Mouse (Mus musculus) thymus, postnatal 25 days (tissue): ENCODE measurements around the gene Helz.

Source experiments
- DNase-seq: peaks from one replicate; pipeline ENCODE4 v3.0.0; 2022

Gene Helz

DNA sequence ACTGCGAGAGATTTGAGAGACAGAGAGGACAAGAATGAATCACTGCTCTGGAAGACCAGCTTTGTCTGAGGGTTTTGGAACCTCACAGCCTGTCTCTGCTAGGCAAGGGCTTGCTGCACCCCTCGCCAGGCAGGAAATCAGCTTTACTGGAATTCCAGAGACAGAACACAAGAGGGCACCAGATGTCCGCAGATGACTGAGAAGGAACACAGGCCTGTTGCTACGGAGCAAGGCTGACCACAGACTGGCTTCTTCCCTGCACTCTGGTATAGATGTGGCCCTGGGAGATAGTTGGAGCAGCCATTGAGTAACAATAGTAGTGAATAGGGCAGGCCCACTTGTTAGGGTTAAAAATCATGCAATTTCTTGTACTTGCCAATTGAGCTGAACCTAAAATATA is 81.8 kb downstream of the Helz start:
- peak; percentile 64 for DNase-seq

DNA sequence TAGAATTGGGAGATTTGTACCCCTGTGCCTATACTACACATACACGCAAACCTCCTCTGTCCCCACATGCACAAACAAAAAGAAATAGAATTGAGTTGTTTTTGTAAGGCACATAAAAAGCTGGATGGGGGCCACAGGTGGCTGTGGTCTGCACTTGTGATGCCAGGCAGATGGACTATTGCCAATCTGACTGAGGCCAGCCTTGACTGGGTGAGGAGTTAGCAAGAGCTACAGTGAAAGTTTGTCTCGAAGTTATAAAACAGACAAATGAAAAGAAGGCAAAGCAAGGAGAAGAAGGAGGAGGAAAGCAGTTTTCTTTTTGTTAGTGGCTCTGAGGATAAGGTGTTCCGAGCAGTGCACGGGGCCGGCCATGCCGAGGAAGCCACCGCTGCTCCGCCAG is 82.2 kb downstream of the Helz start:
- no peak for DNase-seq

DNA sequence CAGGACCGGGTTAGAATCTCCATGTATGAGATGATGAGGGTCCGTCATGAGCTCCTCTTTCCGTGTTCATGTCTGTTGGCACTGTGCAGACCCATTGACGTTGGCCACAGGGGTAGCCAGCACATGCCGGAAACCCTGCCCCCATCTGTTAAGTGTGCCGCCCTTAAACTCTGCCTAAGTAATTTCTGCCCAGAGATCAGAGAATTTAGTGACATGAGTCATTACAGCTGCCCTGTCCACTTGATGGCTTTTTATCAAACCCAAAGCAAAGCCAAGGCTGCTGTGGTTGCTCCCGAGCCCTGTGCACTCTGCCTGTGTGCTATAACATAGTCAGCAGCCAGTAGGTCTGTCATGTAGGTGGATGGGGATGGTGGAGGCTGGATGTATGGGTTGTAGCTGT is 83.4 kb downstream of the Helz start:
- no peak for DNase-seq

DNA sequence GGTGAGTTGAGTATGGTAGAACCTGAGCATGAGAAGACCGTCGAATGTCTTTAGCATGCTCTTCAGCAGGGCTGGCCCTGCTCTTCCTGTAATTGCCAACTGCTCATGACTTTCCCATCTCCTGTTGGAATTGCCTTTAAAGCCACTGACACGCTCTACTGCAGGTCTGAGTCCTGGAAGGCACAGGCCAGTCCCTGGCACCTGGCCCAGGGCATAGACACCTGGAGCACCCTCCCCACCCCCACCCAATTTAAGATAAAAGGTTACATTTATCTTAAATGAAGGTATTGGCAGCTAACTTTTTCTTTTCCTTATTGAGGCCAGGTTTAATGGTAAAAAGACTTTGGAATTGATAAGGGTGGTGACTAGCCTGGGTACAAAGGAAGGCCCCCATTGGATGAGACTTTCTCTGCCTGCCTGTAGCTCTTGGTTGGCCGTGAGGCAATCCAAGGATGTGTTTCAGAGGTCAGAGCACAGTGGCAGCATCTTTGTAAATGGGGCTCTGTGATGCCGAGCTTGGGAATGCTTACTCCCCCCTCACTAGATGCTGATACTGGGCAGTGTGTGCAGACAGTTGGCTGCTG is 85.9 kb downstream of the Helz start:
- no peak for DNase-seq

DNA sequence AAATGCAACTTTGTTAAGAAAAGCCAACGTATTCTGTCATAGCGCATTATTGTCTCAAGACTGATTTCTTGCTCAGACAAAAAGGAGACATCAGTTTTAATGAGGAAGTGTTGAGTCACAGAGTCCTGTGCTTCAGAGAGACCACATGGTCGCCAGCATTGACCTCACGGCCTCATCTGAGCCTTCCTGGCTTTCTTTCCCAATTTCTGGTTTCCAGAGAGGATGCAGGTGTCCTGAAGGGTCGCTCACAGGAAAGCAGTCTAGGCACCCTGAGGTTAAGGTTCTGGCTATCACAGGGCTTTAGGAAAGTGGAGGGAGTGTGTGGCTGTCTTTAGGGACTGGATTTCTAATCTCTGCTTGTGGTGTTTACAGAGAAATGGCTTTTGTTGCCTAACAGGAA is 90.4 kb downstream of the Helz start:
- no peak for DNase-seq

DNA sequence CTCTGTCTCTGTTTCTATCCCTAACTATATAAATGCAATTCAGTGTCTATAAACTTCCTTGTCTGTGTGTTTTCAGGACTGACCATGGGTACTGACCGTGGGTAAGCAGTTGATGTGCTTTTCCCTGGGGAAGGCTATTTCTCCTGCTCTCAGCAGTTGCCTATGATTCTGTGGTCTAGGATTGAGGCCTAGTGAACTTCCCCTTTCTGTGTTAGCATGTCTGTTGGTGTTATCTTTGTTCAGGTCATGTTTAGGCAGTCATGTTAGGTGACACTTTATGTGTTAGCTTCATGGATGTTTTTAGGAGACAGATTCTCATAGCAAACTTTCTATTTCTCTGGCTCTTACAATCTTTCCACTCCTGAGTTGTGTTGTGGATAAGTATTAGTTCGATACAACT is 91.9 kb downstream of the Helz start:
- DNase-seq = no peak

DNA sequence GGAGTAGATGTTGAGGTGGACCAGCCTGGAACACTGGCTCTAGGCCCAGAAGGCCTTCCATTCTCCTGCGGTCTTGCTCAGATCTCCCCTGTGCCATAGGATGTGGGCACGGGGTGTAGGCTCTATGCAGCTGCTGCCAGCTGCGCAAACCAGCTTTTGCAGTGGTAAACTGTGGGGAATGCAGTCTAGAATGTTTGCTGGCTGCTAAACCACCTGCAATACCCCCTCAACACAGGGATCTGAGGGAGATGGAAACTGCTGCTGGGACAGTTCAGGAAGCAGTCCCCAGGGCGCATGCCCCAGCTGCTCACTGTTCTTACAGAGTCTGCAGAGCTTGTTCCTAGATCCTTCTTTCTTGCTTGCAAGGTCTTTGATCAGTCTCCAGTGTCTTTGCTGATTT is 96.7 kb downstream of the Helz start:
- peak; percentile 66 for DNase-seq

DNA sequence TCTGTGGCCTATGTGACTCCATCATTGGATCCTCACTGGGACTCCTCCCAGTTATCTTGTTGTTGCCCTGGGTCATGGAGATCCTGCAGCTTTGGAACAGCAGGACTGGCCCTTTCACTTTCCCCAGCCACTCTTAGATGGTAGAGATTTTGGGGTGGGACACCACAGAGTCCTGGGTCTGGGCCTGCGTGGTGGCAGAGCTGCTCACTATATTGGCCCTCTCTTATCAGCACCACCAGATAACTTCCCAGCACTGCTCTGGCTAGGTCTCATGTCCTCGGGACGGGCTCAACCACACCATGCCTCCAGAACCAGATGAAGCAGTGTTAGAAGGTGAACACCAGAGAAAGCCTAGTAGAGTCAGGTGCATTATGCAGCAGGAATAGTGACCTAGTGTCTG is 99.6 kb downstream of the Helz start:
- no peak for DNase-seq

DNA sequence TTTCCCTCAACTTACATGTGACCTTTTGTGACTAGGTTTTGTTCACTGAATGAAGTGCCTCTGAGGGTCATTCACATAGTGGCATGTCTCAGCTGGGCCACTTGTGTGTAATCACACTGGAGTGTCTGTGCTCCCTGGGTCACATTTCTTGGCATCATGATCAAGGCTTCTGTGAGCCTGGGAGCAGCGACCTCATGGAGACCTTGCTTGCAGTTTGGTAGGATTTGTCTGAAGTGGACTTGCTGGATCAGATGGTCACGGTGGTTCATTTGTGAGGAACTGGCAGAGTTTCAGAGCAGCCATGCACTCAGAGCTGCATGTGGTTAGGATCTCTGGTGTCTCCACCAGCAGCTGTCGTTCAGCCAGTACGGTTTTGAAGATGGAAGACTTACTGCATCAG is 100.9 kb downstream of the Helz start:
- no peak for DNase-seq

DNA sequence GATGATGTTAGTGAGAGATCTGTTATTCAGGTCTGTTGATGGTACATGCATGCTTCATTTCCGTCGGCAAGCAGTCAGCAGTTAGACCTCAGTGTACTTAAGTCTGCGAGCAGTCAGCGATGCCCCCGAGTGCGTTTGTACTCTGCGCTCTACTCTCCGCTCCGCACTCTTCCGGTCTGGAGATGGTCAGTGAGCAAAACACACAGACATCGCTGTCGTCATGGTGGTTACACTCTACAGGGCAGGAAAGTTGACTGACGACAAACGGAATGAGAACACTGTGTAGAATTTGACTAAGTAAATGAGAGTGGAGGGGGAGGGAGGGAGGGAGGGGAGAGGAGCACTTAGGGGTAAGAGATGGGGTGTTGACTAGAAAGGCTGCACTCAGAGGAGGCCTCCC is 101.7 kb downstream of the Helz start:
- DNase-seq = no peak

DNA sequence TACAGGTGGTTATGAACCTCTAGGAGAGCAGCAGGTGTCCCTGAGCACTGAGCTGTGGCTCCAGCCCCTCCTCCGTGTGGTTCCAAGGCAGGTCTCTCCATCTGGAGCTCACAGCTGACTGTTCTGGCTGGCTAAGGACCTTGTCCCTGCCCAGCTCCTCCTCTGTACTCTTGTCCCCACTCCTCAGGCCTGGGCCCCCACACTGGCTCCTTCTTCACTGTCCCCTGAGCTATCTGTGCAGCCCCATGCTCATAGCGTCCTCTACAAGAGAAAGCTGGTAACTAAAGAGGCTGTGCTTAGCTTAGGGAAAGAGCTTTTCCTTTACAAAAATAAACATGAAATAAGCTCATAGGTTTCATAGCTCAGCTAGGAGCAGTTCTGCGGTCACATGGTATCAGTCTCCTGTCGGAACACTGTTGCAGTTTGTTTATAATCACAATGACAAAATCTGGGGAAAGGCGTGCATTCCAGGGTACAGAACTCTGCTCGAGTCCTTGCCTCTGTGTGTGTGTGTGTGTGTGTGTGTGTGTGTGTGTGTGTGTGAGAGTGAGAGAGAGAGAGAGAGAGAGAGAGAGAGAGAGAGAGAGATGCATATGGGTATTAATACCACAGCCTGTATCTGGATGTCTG is 102.8 kb downstream of the Helz start:
- no peak for DNase-seq

DNA sequence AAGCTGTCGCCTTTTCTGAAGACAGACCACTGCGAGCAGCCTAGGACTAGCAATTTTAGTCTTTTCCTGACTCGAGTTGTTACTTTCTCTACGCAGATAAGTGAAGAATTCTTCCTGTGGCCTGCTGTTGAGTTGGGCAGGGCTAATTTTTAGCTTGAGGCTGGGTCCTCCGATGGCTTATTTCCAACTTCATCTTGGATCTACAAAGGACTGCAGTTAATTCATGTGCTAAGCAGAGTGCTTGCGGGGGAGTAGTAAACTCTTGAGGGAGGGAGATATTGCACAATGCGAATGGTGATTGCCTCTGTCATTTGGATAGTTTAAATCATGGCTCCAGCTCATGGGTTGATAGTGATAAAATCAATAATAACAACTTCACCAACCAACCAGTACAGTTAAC is 103.7 kb downstream of the Helz start:
- no peak for DNase-seq

DNA sequence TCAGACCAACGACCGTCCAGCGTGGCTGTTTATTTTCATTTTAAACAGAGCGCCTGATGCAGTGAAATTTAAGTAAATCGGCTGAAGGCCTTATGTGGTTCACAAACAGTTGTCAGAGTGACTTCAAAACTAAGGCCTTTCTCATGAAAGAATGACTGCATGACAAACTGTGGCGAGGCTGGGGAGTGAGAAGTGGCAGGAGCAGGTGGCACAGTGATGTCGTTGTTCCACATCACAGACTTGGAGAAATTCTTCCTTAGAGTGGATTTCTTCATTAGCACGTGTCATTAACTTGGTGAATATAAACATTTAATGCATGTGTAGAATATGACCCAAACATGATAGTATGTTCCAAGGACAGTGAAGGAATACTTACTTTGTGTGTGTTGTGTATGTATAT is 104.4 kb downstream of the Helz start:
- DNase-seq = no peak

DNA sequence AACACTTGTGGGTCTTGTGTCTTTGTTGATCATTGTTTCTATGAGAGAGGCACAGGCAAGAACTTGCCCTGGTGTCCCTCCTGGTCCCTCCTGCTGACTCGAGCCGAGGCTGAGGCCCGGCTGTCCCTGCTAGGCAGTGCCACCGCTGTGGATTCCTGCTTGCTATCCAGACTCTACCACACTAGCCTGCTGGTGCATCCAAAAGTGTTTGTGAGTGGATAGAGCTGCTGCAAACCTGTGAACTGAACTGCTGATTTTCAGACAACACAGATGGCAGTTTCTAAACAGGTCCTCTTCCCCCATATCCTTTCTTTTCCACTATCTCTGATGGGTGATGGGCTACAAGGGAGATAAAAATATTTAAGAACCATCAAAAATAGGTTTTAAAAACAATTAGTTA is 107.8 kb downstream of the Helz start:
- DNase-seq = no peak

DNA sequence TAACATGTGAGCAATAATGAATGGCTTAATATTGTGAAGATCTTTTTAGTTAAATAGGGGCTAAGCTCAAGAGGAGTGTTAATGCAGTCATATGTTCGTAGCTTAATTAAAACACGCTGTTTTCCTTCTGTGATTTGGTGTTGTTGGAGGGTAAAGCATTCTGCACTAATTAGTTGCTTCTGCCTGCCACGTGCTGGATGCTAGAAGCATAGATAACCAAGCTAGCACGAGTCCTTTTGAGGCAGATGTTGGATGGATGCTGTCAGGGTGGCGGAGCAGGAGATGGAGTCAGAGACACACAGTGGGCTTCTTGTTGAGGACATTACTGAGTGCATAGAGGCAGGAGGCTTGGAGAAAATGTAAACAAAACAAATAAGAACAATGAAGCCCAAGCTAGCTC is 109.4 kb downstream of the Helz start:
- no peak for DNase-seq

DNA sequence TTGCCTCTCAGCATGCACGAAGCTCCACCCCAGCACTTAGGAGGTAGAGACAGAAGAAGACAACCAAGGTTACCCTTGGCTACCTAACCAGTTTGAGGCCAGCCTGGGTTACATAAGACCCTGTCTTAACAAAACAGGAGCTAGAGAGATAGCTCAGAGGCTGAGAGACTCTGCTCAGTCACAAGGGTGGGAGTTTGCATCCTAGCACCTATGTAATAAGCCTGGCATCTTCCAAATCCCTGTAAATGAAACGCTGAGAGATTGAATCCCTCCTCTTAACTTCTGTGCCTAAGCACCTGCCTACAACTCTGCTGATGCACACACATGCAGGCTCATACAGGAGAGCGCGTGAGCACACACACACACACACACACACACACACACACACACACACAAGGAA is 112.7 kb downstream of the Helz start:
- no peak for DNase-seq

DNA sequence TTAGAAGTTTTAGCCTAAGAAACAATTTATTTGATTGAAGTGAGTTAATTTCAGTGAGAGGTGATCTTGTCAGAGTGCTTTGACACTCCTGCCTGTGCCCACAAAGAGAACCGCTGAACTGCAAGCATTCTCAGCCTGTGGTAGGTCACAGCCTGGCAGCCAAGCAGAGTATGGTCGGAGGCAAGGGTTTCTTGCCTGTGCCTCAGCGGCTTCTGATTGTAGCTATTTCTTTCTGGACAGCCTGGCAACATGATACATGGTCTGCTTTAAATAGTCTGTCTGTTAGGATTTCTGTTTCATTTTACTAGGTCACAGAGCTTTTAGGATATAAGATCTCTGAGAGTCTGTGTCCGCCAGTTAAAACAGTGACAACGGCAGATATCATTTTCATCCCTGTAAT is 114.9 kb downstream of the Helz start:
- no peak for DNase-seq

DNA sequence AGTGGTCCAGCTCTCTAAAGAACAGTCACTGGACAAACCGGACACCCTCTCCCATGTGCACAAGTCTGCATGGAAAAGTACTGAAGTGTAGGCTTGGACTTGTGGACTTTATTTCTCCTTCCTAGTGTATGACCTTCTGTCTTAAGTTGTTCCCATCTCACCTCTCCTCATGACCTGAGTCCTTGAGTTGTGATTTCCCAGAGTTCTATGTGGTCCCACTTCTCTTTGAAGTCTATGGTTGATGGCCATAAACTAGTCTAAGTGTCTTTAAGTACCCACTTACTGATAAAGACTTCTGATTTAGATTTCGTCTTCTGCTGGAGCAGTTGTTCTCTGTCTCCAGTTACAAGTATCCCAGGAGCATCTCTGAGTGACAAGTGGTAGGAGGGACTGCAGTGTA is 119.8 kb downstream of the Helz start:
- DNase-seq = no peak

DNA sequence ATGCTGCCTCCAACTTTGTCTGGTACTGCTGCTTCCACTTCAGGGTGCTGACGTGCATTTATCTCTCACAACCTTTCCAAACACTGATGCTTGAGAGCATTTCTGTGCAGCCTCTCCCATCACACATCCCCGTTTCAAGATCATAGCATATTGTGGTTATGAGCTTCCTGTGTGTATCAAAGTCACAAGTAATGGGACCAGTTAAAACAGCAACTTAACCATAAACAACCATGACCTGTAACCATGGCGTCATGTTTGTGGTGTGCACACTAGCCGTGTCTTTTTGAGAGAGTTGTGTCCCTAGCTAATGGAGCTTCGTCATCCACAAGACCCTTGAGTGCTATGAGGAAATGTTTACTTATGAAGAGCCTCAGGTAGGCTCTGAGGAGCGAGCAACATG is 120.5 kb downstream of the Helz start:
- peak; percentile 19 for DNase-seq

DNA sequence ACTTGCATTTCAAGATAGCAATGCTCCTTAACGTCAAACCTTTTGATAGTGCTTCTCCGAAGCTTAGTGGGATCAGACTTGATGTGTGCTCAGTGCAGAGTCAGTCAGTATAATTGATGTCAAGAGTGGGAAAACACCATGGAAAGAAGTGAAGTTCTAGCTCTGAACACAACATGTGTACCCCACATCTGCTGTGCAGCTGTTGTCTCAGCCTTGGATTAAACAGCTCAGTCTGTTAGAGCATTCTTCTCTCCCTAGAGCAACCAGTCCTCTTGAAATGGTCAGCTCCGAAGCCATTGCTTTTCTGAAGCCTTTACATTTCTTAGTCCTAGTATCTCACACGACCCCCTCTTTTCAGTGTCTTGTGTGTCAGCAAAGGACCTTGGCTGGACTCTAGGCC is 121.2 kb downstream of the Helz start:
- no peak for DNase-seq

DNA sequence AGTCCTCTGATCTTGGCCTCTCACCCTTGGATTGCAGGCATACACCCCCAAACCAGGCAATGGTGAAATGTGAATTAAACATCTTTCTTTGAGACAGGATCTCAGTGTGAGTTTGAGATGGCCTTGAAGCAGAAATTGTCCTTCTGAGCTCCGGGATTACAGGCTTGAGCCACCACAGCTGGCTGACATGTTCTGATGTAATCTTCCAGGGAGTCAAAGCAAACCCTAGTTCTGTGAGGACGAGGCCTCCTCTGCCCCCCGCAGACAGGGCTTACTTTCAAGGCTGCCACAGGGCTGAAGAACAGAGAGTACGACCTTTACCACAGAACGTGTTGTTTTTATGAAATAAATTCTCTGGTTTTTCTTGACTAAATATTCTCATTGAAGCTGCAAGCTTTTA is 126.3 kb downstream of the Helz start:
- no peak for DNase-seq

DNA sequence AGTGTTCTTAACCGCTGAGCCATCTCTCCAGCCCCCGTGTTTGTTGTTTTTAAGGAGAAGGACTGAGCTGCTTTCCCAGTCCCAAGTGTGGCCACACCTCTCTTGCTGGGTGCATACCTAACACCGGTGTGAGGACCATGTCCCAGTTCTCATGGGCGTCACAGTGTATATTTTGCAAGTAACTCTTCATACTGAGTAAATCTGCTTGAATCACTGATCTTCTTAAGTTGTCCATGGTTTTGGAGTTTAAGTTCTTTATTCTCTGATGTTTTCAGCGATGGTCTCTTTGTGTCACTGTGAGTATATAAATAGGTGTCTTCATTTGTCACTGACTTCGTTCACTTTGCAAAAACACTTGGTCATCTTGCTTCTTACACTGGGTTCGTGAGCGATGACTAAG is 126.9 kb downstream of the Helz start:
- no peak for DNase-seq

DNA sequence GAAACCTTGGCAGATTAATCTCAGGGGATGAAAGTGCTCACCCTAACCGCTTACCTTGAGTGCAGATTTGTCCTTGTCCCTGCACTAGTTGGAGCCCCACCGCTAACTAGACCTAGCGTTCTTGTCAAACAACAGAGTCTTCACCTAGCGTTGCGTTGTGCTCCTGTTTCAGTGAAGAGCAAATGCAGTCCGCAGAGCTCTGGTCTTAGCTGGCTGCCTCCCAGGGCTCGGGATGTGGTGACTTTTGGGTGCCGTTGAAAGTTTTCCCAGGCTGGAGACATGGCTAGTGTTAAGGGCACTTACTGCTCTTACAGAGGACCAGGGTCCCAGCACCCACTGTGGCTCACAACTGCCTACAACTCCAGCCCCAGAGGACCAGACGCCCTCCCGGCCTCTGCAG is 127.5 kb downstream of the Helz start:
- no peak for DNase-seq

DNA sequence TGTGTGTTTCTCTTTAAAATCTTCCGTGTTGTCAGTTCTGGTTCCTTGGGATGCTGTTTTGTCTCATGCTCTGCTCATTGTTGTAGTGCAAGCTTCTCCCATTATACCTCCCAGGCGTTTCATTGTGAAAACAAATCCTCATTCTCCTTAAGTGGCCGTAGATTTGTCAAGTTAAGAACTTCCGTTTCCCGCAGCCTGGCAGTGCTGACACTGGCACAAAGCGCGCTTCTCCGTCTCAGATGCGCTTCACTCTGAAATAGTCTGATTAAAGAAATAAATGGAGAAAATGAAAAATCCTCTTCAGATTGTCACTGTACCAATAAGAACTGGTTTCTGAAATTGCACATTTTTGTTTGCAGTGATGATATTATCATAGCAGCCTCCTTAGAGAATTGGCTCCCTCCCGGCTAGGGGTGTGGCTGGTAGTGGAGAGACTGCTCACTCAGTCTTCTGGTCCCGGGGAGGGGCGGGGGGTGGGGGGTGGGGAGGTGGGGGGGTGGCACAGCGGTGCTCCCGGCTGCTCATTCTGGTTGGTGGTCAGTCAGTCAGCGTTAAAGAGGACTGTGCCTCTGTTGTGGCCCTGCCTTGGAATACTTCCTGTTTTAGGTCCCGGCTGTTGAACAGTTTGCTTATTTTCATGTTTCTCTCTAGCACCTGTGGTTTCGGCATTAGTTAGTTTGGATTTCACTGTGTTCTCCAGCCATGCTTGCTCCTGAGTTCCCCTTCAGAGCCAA is 128.6 kb downstream of the Helz start:
- no peak for DNase-seq
